Mouse (Mus musculus): ENCODE results near the gene Cela3b.
"Not testable (repeated sequence)": the region's sequence is repeated elsewhere in the genome, so short reads cannot be mapped to it uniquely, and the experiment has no call there.

Cela3b gene

GRCm38 (mm10) chr4:137417712-137418564 lies 12.4 kb downstream of the Cela3b start:
- DNase-seq (ENCODE audit: low spot score) = no peak

GRCm38 (mm10) chr4:137414936-137415335 lies 15.4 kb downstream of the Cela3b start:
- DNase-seq (ENCODE audit: low spot score) = no peak

GRCm38 (mm10) chr4:137412185-137412709 lies 18.1 kb downstream of the Cela3b start:
- DNase-seq (ENCODE audit: low spot score) = not testable (repeated sequence)

DNA sequence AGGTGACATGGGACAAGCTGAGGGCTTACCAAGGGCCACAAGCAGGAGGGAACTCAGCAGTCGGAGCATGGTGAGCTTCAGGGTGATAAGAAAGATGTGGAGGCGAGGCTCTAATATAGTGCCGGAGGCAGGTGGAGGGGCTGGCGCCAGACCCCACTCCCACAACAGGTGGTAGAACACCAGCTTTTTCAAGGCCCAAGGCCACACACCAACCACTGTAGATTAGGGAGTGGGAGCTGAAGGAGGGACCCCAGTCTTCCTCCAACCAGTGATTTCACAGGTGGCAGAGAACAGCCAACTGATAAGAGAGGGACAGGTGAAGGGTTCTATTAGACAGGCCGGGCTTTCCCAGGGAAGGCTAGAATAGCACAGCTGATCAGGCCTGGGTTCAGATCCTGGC lies 20.6 kb downstream of the Cela3b start, which contains the start of gene Cela3a:
Gene Cela3a (minus strand): TSS at position 101 of the 400 bp plus-strand sequence.
- no peak for DNase-seq (ENCODE audit: low spot score)

GRCm38 (mm10) chr4:137405571-137405970 lies 24.8 kb downstream of the Cela3b start:
- DNase-seq (ENCODE audit: low spot score) = no peak

GRCm38 (mm10) chr4:137396641-137397525 lies 33.5 kb downstream of the Cela3b start:
- DNase-seq (ENCODE audit: low spot score) = peak; percentile 80

GRCm38 (mm10) chr4:137393378-137394135 lies 36.8 kb downstream of the Cela3b start:
- DNase-seq (ENCODE audit: low spot score) = no peak

DNA sequence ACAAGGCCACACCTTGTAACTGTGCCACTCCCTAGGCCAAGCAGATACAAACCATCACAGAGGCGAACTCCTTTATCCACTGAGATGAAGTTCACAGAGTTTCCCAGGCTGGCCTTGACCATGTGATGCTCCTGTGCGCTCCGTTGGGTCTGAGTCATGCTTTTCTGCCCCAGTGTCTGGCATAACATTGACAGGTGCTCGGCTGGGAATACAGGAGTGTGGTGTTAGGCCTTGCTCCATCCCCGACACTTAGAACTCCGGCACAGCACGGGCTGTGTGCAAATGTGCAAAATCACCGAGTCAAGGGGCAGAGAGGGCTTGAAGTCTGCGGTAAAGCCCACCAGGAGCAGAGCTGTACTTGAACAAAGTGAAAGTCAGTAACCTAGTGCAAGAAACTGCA lies 37.5 kb downstream of the Cela3b start:
- DNase-seq (ENCODE audit: low spot score) = no peak

DNA sequence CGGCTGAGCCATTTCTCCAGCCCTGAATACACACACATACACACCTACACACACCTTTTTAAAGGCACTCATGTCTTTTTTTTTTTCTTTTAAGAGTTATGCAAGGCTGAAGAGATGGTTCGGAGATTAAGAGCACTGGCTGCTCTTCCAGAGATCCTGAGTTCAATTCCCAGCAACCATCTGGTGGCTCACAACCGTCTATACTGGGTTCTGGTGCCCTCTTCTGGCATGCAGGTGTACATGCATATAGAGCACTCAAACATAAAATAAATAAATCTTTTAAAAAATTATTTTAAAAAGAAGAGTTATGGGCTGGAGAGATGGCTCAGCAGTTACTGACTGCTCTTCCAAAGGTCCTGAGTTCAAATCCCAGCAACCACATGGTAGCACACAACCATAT lies 39.1 kb downstream of the Cela3b start:
- no peak for DNase-seq (ENCODE audit: low spot score)

- DNase-seq (ENCODE audit: low spot score) = no peak
These were observed 40.1 kb downstream of the Cela3b start for GRCm38 (mm10) chr4:137390196-137390595.

GRCm38 (mm10) chr4:137388983-137389382 lies 41.4 kb downstream of the Cela3b start:
- DNase-seq (ENCODE audit: low spot score) = peak; percentile 63

DNA sequence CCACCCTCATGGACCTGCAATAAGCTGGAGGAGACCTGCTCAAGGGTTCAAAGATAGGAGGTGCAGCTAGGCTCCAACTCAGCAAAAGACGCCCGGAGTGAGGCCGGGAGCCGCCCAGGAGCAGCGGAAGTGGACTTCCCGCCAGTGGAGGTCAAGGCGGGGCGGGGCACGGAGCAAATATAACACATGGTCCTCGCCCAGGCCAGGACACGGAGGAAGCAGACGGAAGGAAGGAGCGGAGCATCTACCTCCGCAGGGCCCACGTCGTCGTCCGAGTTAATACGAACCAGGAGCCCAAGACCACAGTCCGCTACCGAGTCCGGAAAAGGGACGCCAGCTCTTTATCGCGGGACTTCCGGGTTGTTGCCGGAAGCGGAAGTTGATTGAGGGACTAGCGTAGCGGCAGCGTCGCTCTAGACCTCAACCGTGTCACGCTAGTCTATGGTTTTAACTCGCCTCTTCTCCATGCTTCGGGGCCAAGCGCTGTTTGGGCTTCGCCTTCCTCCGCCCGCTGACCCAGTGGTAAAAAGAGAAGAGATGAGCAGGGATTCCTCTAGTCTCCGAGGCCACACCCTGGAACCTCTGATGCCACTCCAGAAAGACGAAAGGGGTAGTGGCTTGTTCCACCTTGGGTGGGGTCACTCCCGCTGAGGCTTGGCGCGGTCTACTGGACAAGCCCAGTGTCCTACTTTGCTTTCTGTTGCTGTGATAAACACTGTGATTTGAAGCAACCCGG lies 42.1 kb downstream of the Cela3b start:
- DNase-seq (ENCODE audit: low spot score) = peak; percentile 95

- no peak for DNase-seq (ENCODE audit: low spot score)
These were observed 42.8 kb downstream of the Cela3b start for GRCm38 (mm10) chr4:137387482-137388058.

GRCm38 (mm10) chr4:137380702-137381605 lies 49.4 kb downstream of the Cela3b start:
- peak; percentile 9 for DNase-seq (ENCODE audit: low spot score)

DNA sequence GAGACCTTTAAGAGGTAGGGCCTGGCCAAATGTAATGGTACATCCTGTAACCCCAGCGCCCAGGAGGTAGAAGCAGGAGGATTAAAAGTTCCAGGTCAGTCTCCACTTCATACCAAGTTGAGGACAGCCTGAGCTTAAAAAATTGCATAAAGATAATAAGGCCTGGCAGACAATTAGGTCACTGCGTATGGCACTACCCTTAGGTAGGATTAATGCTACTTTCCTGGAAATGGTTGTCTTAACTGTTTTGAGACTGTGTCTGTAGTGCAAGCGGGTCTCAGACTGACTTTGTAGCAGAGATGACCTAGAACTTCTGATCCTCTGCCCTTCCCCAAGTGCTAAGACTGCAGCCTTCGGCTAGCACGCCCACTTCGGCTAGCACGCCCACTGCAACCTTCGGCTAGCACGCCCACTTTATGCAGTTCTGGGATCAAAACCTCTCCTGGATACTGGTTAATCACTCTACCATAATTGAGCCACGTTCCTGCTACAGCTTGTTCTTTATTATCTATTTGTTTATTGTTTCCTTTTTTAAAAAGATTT lies 50.6 kb downstream of the Cela3b start:
- DNase-seq (ENCODE audit: low spot score) = no peak

DNA sequence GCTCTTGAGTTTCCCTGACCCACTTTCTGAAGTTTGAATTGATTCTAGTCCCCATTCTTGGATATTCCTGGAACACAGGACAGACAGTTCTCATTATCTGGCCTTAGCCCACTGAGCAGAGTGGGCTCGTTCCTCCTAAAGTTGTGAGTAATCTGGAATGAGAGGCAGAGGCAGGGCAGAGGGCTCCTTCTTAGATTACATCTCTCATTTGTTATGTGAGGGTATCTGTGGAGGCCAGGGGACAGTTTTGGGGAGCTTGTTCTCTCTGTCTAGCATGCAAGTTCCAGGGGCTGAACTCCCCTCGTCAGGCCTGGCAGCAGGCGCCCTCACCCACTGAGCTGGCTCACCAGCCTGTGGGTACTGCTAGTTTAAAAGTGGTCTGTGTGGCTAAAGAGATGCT lies 51.3 kb downstream of the Cela3b start:
- DNase-seq (ENCODE audit: low spot score) = no peak

DNA sequence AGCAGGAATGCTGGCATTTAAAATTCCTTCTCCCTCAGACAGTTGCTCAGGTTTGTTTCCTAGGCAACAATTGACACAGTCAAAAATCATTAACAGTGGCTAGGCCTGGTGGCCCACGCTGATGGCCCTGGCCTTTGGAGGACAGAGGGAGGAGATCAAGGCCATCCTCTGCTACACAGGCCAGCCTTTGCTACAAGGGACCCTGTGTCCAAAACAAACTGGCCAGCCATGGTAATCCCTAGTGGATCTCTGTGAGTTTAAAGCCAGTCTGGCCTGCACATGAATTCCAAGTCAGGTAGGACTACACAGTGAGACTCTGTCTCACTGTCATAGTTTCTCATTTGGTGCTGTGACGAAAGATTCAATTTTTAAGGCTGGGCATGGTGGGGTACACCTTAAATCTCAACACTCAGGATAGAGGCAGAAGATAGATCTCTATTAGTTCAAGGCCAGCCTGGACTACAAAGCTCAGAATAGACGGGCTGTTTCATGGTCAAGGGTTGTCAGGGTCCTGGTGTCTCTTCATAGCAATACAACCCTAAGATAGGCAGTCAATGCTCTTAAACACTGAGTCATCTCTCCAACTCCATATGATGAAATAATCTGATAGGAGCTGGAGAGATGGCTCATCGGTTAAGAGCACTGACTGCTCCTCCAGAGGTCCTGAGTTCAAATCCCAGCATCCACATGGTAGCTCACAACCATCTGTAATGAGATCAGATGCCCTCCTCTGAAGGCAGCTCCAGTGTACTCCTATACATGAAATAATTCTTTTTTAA lies 52.6 kb downstream of the Cela3b start:
- no peak for DNase-seq (ENCODE audit: low spot score)

GRCm38 (mm10) chr4:137376778-137377177 lies 53.6 kb downstream of the Cela3b start:
- DNase-seq (ENCODE audit: low spot score) = no peak
